Mouse (Mus musculus): ENCODE results near the gene Supt3.

Supt3 gene

GRCm38 (mm10) chr17:44783143-44783542 lies 6.2 kb downstream of the Supt3 start:
- DNase-seq, result no peak

GRCm38 (mm10) chr17:44788982-44789747 lies 12.2 kb downstream of the Supt3 start:
- peak in 1 of 2 experiments; percentile 11 for DNase-seq

- DNase-seq, result no peak
Measured at GRCm38 (mm10) chr17:44792218-44792917, 15.4 kb downstream of the Supt3 start.

- peak in 1 of 2 experiments; percentile 6 for DNase-seq
Measured at GRCm38 (mm10) chr17:44797331-44797730, 20.4 kb downstream of the Supt3 start.

- DNase-seq, result no peak
Measured at GRCm38 (mm10) chr17:44807031-44807430, 30.1 kb downstream of the Supt3 start.

GRCm38 (mm10) chr17:44814508-44815175 lies 37.7 kb downstream of the Supt3 start, which contains the start of gene Runx2:
TSS of gene Runx2 (minus strand) at chr17:44814797.
- DNase-seq, result no peak

- no peak for DNase-seq
Measured at GRCm38 (mm10) chr17:44818825-44819224, 41.9 kb downstream of the Supt3 start.

GRCm38 (mm10) chr17:44819816-44820215 lies 42.9 kb downstream of the Supt3 start:
- no peak for DNase-seq

GRCm38 (mm10) chr17:44821940-44822339 lies 45.0 kb downstream of the Supt3 start:
- DNase-seq, result no peak

GRCm38 (mm10) chr17:44827124-44827523 lies 50.2 kb downstream of the Supt3 start:
- no peak for DNase-seq

- DNase-seq, result no peak
Measured at GRCm38 (mm10) chr17:44827964-44828363, 51.0 kb downstream of the Supt3 start.

- DNase-seq, result no peak
Measured at GRCm38 (mm10) chr17:44829587-44829986, 52.6 kb downstream of the Supt3 start.

GRCm38 (mm10) chr17:44831201-44831600 lies 54.2 kb downstream of the Supt3 start:
- DNase-seq, result no peak

GRCm38 (mm10) chr17:44842184-44842583 lies 65.2 kb downstream of the Supt3 start:
- no peak for DNase-seq

GRCm38 (mm10) chr17:44863165-44863564 lies 86.2 kb downstream of the Supt3 start:
- no peak for DNase-seq

GRCm38 (mm10) chr17:44893592-44893991 lies 116.6 kb downstream of the Supt3 start:
- DNase-seq, result no peak

GRCm38 (mm10) chr17:44943536-44944090 lies 166.7 kb downstream of the Supt3 start:
- no peak for DNase-seq

GRCm38 (mm10) chr17:44945333-44945732 lies 168.4 kb downstream of the Supt3 start:
- DNase-seq, result no peak

GRCm38 (mm10) chr17:44948321-44948720 lies 171.4 kb downstream of the Supt3 start:
- no peak for DNase-seq

- no peak for DNase-seq
Measured at GRCm38 (mm10) chr17:44956671-44957070, 179.7 kb downstream of the Supt3 start.

- DNase-seq, result peak; percentile 11 to 41
Measured at GRCm38 (mm10) chr17:44963051-44963798, 186.3 kb downstream of the Supt3 start.

GRCm38 (mm10) chr17:44967186-44967585 lies 190.2 kb downstream of the Supt3 start:
- no peak for DNase-seq

Data from cerebellum, postnatal 10 days (tissue).